Mouse (Mus musculus) limb, embryonic 14.5 days (tissue): Measurements from ENCODE around the gene Cd53. TPM values are rescaled to one million over a fixed set of nuclear protein-coding genes. Genes with fewer than 3 reads are reported as not detected.

Experiments
- ATAC-seq: fragments of 200-750 bp; cut with Nextera tagmentation; 2 replicates; pipeline ENCODE4 v1.8.0; 2017; ENCODE audit warnings: low read depth, moderate number of reproducible peaks, moderate TSS enrichment; ENCODE audit not compliant: low FRiP score
- DNase-seq: peaks from one replicate; pipeline ENCODE4 v3.0.0-alpha.2; 2015; ENCODE audit warnings: low spot score
- H3K27ac ChIP-seq: fragments of 300-500 bp; sonication (generic); replicated peaks from 2 replicates; pipeline ENCODE4 v1.5.1; 2014; ENCODE audit warnings: low read depth, mild to moderate bottlenecking, low read length, moderate library complexity, mixed read lengths
- H3K27me3 ChIP-seq: fragments of 300-500 bp; sonication (generic); 2 replicates; pipeline ENCODE4 v1.6.1; 2014; ENCODE audit warnings: low read length, mixed read lengths; ENCODE audit not compliant: control insufficient read depth, insufficient read depth
- H3K36me3 ChIP-seq: fragments of 300-500 bp; sonication (generic); 2 replicates; pipeline ENCODE4 v1.6.1; 2014; ENCODE audit warnings: mild to moderate bottlenecking, low read length, moderate library complexity, mixed read lengths; ENCODE audit not compliant: control insufficient read depth, insufficient read depth
- H3K4me1 ChIP-seq: fragments of 300-500 bp; sonication (generic); 2 replicates; pipeline ENCODE4 v1.6.1; 2014; ENCODE audit warnings: antibody characterized with exemption, low read length, mixed read lengths; ENCODE audit not compliant: control insufficient read depth, insufficient read depth
- H3K4me2 ChIP-seq: fragments of 300-500 bp; sonication (generic); replicated peaks from 2 replicates; pipeline ENCODE4 v1.6.1; 2014; ENCODE audit warnings: low read depth, mild to moderate bottlenecking, low read length, moderate library complexity; ENCODE audit not compliant: severe bottlenecking
- H3K4me3 ChIP-seq: fragments of 300-500 bp; sonication (generic); replicated peaks from 2 replicates; pipeline ENCODE4 v1.5.1; 2014; ENCODE audit warnings: low read length
- H3K9ac ChIP-seq: fragments of 300-500 bp; sonication (generic); 2 replicates; pipeline ENCODE4 v1.6.1; 2014; ENCODE audit warnings: mild to moderate bottlenecking, low read depth, low read length, moderate library complexity; ENCODE audit not compliant: severe bottlenecking
- H3K9me3 ChIP-seq: fragments of 300-500 bp; sonication (generic); 2 replicates; pipeline ENCODE4 v1.6.1; 2016; ENCODE audit warnings: low read length; ENCODE audit not compliant: control insufficient read depth
- POLR2A ChIP-seq: fragments of 200-500 bp; IDR thresholded peaks from 2 replicates; pipeline ENCODE4 v1.8.0; 2012; ENCODE audit warnings: inconsistent platforms, mild to moderate bottlenecking, moderate library complexity, borderline replicate concordance; ENCODE audit not compliant: insufficient read depth, insufficient read length; ENCODE audit errors: extremely low read depth
- WGBS: fragments of 180-500 bp; shearing (Covaris S2); extraction: QIAGEN DNeasy Blood & Tissue Kit; methylation state at CpG from one replicate; pipeline ENCODE4 v1.1.7; 2014; 5-methylcytosine and 5-hydroxymethylcytosine counted together
- polyA plus RNA-seq, 2 experiments: library from polyadenylated mRNA; depleted of rRNA in 1 of 2; stranded (reverse) in 1 of 2; unstranded in 1 of 2; fragments of >200 nt; fragmentation: Nextera tagmentation in 1 of 2; extraction: Ambion mirVana in 1 of 2; gene quantifications; 2 replicates each; pipeline versions ENCODE4 v1.2.1 to v1.2.3; 2012 to 2014

The Cd53 gene
- polyA plus RNA-seq (2012; rRNA removed) (7.2 and 7.4 TPM in 2 replicates), polyA plus RNA-seq (2014; fragmentation: Nextera tagmentation; extraction: Ambion mirVana) (13.0 and 14.1 TPM in 2 replicates)

DNA sequence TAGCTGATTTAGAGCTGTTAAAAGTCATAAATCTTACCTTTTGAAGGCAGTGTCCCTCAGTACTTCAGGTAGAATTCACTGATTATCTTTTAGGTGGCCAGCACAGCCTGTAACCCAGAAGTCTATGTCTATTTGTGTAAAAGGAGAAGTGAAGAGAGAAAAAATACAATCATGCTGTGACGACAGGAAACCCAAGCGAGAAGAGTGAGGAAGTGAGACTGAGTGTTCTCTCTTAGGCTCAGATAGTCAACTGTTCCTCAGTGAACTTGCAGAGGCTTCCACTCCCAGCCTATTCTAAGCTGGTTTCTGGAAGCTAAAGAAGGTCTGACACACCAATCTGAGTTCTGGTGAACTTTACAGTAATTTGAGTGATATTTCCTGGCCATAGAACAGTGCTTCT lies at the start of gene Cd53:
TSS of gene Cd53 (minus strand) at position 220 of the 400 bp plus-strand sequence.
- no peak for ATAC-seq
- Histone ChIP-seq H3K27ac (no peak within 1 kb of the TSS), H3K9ac (no peak within 1 kb of the TSS), H3K36me3 (no peaks in the 10 kb centered on the region), H3K4me3 (no peak within 1 kb of the TSS), H3K4me1 (no peaks in the 10 kb centered on the region), H3K4me2 (no peak within 1 kb of the TSS), H3K9me3 (no peaks in the 10 kb centered on the region), H3K27me3 (no peaks in the 10 kb centered on the region)
- no peak for TF ChIP-seq POLR2A
- 85% methylated on average over 2 of the region's 2 CpGs for WGBS
- DNase-seq, result no peak

DNA sequence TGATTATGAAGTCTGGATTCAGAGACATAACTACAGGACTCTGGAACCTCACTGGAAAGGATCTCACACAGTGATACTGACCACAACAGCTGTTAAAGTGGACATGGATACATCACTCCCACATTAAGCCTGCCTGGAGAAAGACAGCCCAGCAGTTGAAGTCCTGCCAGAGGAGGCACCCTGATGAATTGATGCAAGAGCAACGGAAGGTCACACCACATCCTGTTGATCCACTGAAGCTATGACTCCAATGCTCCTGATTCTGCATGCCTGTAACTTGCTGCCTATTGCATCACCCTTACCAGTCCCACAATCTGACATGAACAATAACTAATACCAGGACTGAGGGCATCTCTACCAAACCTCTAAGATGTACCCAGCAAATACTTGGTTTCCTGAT lies 42.2 kb upstream of the Cd53 start:
- Histone ChIP-seq H3K36me3 (no peaks in the 10 kb centered on the region), H3K9me3 (0 out of 2 replicates have a peak, but pooled peaks cover 5% of the 10 kb centered on the region), H3K4me2 (no peak overlapping the region), H3K9ac (no peak overlapping the region), H3K4me3 (no peak overlapping the region), H3K27me3 (no peaks in the 10 kb centered on the region), H3K27ac (no peak overlapping the region), H3K4me1 (no peaks in the 10 kb centered on the region)
- TF ChIP-seq POLR2A, result no peak
- ATAC-seq, result no peak
- 53% methylated on average over 1 of the region's 1 CpGs for WGBS
- no peak for DNase-seq

DNA sequence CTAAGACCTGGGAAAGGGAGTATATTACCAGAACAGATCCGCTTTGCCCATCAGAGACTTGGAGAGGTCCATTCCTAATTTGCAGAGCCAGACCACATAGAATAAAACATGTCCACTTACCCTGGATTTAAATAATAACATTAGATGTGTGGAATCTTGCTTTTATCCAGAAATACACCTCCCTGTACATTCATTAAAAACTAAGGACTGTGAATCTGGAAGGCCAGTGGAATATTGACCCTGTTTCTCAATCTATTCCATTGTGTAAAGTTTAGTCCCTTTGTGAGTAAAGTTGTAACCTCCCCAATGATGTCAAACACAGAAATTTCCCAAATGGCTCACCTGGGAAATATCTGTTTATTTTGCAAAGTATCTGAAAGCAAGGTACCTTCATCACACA lies 36.2 kb upstream of the Cd53 start, which contains the start of gene Olfr266:
TSS of gene Olfr266 (minus strand) at position 101 of the 400 bp plus-strand sequence.
- ATAC-seq (no peak), DNase-seq (no peak)
- 87% methylated on average over 1 of the region's 1 CpGs for WGBS
- no peak for TF ChIP-seq POLR2A
- no peaks in the 10 kb centered on the region for H3K36me3 ChIP-seq
- no peaks in the 10 kb centered on the region for H3K4me1 ChIP-seq
- no peak within 1 kb of the TSS for H3K27ac ChIP-seq
- peaks cover under 1% of the 10 kb centered on the region; the same call in 1 of the 2 replicates for H3K9me3 ChIP-seq
- no peaks in the 10 kb centered on the region for H3K27me3 ChIP-seq
- no peak within 1 kb of the TSS for H3K4me2 ChIP-seq
- no peak within 1 kb of the TSS for H3K9ac ChIP-seq
- H3K4me3 ChIP-seq, result no peak within 1 kb of the TSS

DNA sequence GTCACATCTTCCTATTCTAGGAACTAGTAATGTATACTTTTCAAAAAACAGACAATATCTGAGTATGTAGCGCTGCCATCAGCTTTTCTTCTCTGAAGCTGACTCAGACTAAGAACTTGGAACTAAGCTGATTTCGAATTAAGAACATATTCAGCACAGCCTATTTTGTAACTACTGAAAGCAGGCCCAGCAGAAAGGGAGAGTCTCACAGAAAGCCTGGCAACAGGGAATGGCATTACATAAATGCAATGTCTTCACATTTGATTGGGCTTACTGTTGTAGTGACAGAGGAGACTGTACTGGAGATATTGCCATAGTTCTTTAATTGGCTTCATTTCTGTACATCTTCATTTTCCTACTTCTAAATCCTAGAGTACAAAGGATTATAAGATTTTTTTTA lies 27.7 kb upstream of the Cd53 start:
- DNase-seq (no peak), ATAC-seq (no peak)
- Histone ChIP-seq H3K4me3 (no peak overlapping the region), H3K9me3 (no peaks in the 10 kb centered on the region), H3K36me3 (no peaks in the 10 kb centered on the region), H3K4me1 (no peaks in the 10 kb centered on the region), H3K4me2 (no peak overlapping the region), H3K27ac (no peak overlapping the region), H3K9ac (no peak overlapping the region), H3K27me3 (no peaks in the 10 kb centered on the region)
- TF ChIP-seq POLR2A, result no peak
- WGBS, result 79% methylated on average over 2 of the region's 2 CpGs

DNA sequence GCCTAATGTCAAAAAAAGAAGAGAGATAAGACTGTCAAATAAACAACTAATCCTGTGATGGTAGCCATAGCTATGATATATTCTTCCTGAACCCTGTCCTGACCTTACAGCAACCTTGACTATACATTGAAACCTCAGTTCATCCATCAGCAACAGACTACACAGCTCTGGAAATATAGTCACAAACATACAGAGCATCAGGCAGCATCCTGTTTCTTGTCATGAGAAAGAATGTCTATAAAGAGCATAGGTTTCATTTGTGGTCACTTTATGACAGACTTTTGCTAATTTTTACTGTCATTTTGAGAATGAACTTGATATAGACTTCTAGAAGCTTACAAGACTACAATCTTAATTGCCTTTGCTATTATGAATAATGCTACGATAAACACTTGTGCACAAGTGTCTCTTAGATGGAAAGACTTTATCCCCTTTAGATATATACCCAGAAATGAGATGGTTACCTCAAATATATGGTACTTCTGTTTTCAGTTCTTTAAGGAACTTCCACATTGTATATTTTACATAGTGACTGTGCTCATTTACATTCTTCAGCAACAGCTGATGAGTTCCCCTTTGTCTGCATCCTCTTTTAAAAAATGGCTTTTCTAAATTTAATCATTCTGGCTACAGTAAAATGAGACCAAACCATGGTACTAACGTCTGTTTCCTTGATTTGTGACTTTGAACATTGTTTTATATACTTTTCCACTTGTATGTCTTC lies 19.2 kb upstream of the Cd53 start:
- no peaks in the 10 kb centered on the region for H3K4me1 ChIP-seq
- no peaks in the 10 kb centered on the region for H3K36me3 ChIP-seq
- ATAC-seq (no peak), DNase-seq (no peak)
- no peak overlapping the region for H3K4me2 ChIP-seq
- 68% methylated on average over 2 of the region's 2 CpGs for WGBS
- no peak for TF ChIP-seq POLR2A
- no peak overlapping the region for H3K9ac ChIP-seq
- H3K27ac ChIP-seq, result no peak overlapping the region
- H3K4me3 ChIP-seq, result no peak overlapping the region
- H3K27me3 ChIP-seq, result no peaks in the 10 kb centered on the region
- no peaks in the 10 kb centered on the region for H3K9me3 ChIP-seq
